Mouse (Mus musculus) small intestine, adult 2 months (tissue): ENCODE data around the gene Vmn2r95. TPM values are rescaled to one million over a fixed set of nuclear protein-coding genes. Genes with fewer than 3 reads are reported as not detected.
"Not testable (repeated sequence)": the region's sequence is repeated elsewhere in the genome, so short reads cannot be mapped to it uniquely, and the experiment has no call there.

Source experiments
- H3K27ac ChIP-seq: fragments of 200-500 bp; 2 replicates; pipeline ENCODE4 v1.5.1; 2012; ENCODE audit warnings: low read depth, low read length, control low read depth, inconsistent platforms; ENCODE audit not compliant: insufficient read depth
- H3K27me3 ChIP-seq: fragments of 200-500 bp; 2 replicates; pipeline ENCODE4 v1.6.1; 2012; ENCODE audit warnings: mild to moderate bottlenecking, moderate library complexity, low read length, inconsistent platforms; ENCODE audit not compliant: control insufficient read depth, insufficient read depth
- H3K36me3 ChIP-seq: fragments of 200-500 bp; 2 replicates; pipeline ENCODE4 v1.6.1; 2012; ENCODE audit warnings: mild to moderate bottlenecking, low read length, control low read depth, inconsistent platforms; ENCODE audit not compliant: control insufficient read depth, insufficient read depth
- H3K4me1 ChIP-seq: fragments of 200-500 bp; 2 replicates; pipeline ENCODE4 v1.6.1; 2012; ENCODE audit warnings: low read length, inconsistent platforms, mixed read lengths; ENCODE audit not compliant: control insufficient read depth, insufficient read depth, insufficient read length
- H3K4me3 ChIP-seq: fragments of 200-500 bp; 2 replicates; pipeline ENCODE4 v1.5.1; 2012; ENCODE audit warnings: low read depth, mild to moderate bottlenecking, control low read depth, inconsistent platforms, low read length, moderate library complexity
- CTCF ChIP-seq: fragments of 200-500 bp; IDR thresholded peaks from 2 replicates; pipeline ENCODE4 v1.5.1; 2012; ENCODE audit warnings: low read depth, mild to moderate bottlenecking, control low read depth, inconsistent platforms, low read length, moderate library complexity, mixed read lengths; ENCODE audit not compliant: insufficient replicate concordance, insufficient read length; ENCODE audit errors: extremely low read depth
- POLR2A ChIP-seq: fragments of 200-500 bp; IDR thresholded peaks from 2 replicates; pipeline ENCODE4 v1.6.1; 2012; ENCODE audit warnings: low read depth, mild to moderate bottlenecking, control low read depth, inconsistent platforms, low read length, moderate library complexity
- WGBS: fragments of 180-500 bp; shearing (Covaris S2); methylation state at CpG from one replicate; pipeline ENCODE4 v1.1.7; 2018; 5-methylcytosine and 5-hydroxymethylcytosine counted together
- polyA plus RNA-seq: library from polyadenylated mRNA; depleted of rRNA; stranded (reverse); fragments of >200 nt; gene quantifications from 2 replicates; pipeline ENCODE4 v1.2.3, GENCODE M21; 2012; rRNA removed

Vmn2r95 gene
- not detected in 2 replicates for polyA plus RNA-seq

- H3K4me3 ChIP-seq, result no peak within 1 kb of the TSS
- 23% methylated on average over 1 of the region's 1 CpGs for WGBS
- no peaks in the 10 kb centered on the region for H3K27me3 ChIP-seq
- TF ChIP-seq POLR2A (no peak), CTCF (no peak)
- no peaks in the 10 kb centered on the region for H3K36me3 ChIP-seq
- no peaks in the 10 kb centered on the region for H3K4me1 ChIP-seq
- H3K27ac ChIP-seq, result no peak within 1 kb of the TSS
Observed at GRCm38 (mm10) chr17:18423778-18424177, at the start of gene Vmn2r95. Gene Vmn2r95 (plus strand): TSS chr17:18424078.

GRCm38 (mm10) chr17:18455619-18456140 is 31.8 kb downstream of the Vmn2r95 start:
- TF ChIP-seq POLR2A (no peak), CTCF (no peak)
- 81% methylated on average over 3 of the region's 3 CpGs for WGBS
- H3K4me3 ChIP-seq, result no peak overlapping the region
- H3K27me3 ChIP-seq, result no peaks in the 10 kb centered on the region
- H3K4me1 ChIP-seq, result no peaks in the 10 kb centered on the region
- no peaks in the 10 kb centered on the region for H3K36me3 ChIP-seq
- no peak overlapping the region for H3K27ac ChIP-seq

- H3K27me3 ChIP-seq, H3K4me1 ChIP-seq, H3K36me3 ChIP-seq, H3K4me3 ChIP-seq, H3K27ac ChIP-seq: not testable (repeated sequence)
- WGBS, result 82% methylated on average over 3 of the region's 3 CpGs
Observed at GRCm38 (mm10) chr17:18458126-18458634, 34.3 kb downstream of the Vmn2r95 start.

- no peaks in the 10 kb centered on the region for H3K4me1 ChIP-seq
- H3K36me3 ChIP-seq, result no peaks in the 10 kb centered on the region
- TF ChIP-seq CTCF, result no peak
- TF ChIP-seq POLR2A, result no peak
- no peak overlapping the region for H3K4me3 ChIP-seq
- no peak overlapping the region for H3K27ac ChIP-seq
- H3K27me3 ChIP-seq, result no peaks in the 10 kb centered on the region
Observed at GRCm38 (mm10) chr17:18462695-18463094, 38.8 kb downstream of the Vmn2r95 start.

GRCm38 (mm10) chr17:18479885-18480284 is 56.0 kb downstream of the Vmn2r95 start:
- Histone ChIP-seq H3K27ac (no peak overlapping the region), H3K27me3 (no peaks in the 10 kb centered on the region), H3K4me3 (no peak overlapping the region), H3K36me3 (no peaks in the 10 kb centered on the region), H3K4me1 (no peaks in the 10 kb centered on the region)
- no peak for TF ChIP-seq CTCF
- no peak for TF ChIP-seq POLR2A
- 57% methylated on average over 1 of the region's 1 CpGs for WGBS

Other genes with a start within 250 kb of the Vmn2r95 start
- not detected in 2 replicates for gene Vmn2r94, start 146.3 kb upstream of the Vmn2r95 start, polyA plus RNA-seq
- not detected in 2 replicates for gene Vmn2r93, start 126.0 kb upstream of the Vmn2r95 start, polyA plus RNA-seq
- not detected in 2 replicates for gene Vmn2r96, start 149.1 kb downstream of the Vmn2r95 start, polyA plus RNA-seq